Mouse (Mus musculus) kidney, postnatal 4 days (tissue): Measurements from ENCODE around the gene Etfdh.
"Not testable (repeated sequence)": the region's sequence is repeated elsewhere in the genome, so short reads cannot be mapped to it uniquely, and the experiment has no call there.

ENCODE experiments used
- DNase-seq, 2 experiments: peaks; one replicate each; pipeline ENCODE4 v3.0.0; 2021; ENCODE audit warnings: mixed read lengths in 2 of 2

The Etfdh gene

GRCm38 (mm10) chr3:79576865-79577264 is 52.4 kb downstream of the Etfdh start:
- DNase-seq: no peak

DNA sequence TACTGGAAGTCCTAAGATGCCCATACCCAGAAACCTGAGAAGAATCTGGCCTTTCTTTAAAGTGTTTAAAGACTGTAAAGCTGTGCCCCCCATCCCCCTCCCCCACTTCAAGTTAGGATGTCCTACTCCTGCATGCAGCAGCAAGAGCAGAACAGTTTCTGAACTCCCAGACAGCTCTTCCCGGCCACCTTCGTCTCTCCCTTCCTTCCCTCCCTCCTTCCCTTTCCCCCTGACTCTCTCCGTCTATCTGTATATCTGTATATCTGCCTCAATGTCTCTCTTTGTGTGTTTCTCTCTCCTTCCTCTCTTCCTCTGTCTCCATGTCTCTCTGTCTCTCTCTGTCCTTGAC is 52.9 kb downstream of the Etfdh start:
- DNase-seq: no peak

- DNase-seq: peak; percentile 60 to 72
Measured at GRCm38 (mm10) chr3:79575576-79576467, 53.5 kb downstream of the Etfdh start.

DNA sequence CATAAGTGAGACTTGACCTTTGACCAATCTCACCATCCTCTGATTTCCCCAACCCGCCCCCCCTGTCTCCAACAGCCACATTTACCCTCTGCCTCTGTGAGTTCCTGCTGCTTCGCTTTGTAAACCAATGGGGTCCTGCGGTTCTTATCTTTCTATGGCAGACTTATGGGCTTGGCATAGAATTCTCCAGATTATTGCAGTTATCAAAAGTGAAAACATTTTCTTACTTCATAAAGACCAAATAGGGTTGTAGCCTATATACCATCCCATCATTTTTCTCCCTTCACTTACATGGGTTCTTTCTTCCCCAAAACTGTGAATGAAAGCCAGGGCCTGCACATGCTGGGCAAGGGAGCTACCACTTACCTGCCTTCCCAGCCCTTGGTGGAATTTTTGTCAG is 55.0 kb downstream of the Etfdh start:
- no peak for DNase-seq

DNA sequence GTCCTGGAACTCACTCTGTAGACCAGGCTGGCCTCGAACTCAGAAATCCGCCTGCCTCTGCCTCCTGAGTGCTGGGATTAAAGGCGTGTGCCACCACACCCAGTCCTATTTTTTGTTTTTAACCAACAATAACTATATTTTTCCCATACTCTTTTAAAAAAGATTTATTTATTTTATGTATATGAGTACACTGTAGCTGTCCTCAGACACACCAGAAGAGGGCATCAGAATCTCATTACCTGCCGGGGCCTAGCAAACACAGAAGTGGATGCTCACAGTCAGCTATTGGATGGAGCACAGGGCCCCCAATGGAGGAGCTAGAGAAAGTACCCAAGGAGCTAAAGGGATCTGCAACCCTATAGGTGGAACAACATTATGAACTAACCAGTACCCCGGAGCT is 55.9 kb downstream of the Etfdh start:
- DNase-seq: not testable (repeated sequence)

DNA sequence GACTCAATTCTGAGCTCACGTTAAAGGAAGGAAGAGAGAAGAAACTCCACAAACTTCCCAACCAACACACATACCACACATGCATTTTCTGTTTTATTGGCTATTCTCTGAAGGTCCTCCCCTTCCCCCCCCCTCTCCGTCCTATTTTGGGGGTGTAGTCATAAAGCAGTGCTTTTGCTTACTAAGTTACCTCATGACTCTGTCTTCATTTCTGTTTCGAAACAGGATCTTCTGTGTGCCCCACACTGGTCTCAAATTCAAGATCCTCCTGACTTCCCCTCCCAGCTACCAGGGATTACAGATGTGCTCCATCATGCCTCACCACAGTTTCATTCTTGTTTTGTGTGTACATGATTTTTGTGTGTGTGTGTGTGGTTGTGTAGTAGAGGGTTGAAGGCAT is 56.9 kb downstream of the Etfdh start:
- no peak for DNase-seq

- no peak for DNase-seq
Measured at GRCm38 (mm10) chr3:79569351-79569681, 60.0 kb downstream of the Etfdh start.

GRCm38 (mm10) chr3:79568629-79569350 is 60.5 kb downstream of the Etfdh start:
- no peak for DNase-seq

DNA sequence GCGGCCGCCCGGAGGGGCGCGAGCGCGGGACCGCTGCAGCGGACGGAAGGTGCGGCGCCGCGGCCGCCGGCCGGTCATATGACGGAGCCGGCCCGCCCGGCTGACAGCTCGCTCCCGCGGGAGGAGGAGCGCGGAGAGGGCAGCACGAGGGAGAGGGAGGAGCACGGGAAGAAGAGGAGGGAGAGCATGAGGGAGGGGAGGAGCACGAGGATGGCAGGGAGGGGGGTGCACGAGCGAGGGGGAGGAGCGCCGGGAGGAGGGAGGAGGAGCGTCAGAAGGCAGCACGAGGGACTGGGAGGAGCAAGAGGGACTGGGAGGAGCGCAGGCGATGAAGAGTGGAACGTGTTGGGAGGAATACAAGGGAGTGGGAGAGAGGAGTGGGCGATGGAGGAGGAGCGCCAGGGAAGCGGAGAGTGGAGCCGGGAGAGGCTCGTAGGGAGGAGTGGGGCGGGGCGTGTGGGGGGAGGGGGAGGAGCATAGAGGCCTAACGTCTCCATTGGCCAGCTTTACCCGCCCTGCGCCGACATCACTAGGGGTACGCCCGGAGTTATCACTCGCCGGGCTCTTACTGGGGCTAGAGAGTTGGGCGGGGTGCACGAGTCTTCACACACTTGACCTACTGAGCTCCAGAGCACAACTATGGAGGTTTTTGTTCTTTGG is 61.5 kb downstream of the Etfdh start, which contains the start of gene Fnip2:
Gene Fnip2 (minus strand): TSS at position 94 of the 660 bp plus-strand sequence.
- peak; percentile 87 to 94 for DNase-seq

- peak in 1 of 2 experiments; percentile 61 for DNase-seq
Measured at GRCm38 (mm10) chr3:79566716-79567691, 62.3 kb downstream of the Etfdh start.

DNA sequence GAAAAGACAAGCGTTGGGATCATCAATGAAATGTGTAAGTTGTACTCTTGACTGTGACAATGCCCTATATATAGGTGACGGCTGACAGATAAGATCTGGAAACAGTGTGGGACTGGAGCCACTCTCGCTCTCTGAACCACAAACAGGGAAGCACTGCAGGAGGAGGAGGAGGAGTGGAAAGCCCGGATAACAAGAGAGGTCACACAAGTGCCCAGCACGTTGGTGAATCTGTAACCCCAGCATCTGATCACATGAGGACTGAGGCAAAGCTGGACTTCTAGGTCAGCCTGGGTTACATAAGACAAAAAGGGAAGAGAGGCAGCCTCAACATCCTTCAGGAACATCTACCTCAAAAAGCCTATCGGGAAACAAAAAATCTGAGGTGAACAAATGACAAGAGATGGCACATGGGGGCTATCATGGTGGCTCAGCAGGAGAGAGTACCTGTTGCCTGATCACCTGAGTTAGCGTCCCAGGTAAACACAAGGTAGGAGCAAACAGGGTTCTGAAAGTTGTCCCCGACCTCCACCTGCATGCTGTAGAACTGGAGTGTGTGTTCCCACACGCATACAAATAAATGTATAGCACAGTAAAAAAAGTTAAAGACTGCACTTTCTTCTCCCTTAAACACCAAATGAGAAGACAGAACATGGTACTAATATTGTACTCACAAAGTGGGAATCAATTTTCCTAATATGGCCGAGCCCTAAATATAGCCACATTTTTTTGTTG is 64.3 kb downstream of the Etfdh start:
- no peak for DNase-seq

- no peak for DNase-seq
Measured at GRCm38 (mm10) chr3:79563511-79563910, 65.8 kb downstream of the Etfdh start.

DNA sequence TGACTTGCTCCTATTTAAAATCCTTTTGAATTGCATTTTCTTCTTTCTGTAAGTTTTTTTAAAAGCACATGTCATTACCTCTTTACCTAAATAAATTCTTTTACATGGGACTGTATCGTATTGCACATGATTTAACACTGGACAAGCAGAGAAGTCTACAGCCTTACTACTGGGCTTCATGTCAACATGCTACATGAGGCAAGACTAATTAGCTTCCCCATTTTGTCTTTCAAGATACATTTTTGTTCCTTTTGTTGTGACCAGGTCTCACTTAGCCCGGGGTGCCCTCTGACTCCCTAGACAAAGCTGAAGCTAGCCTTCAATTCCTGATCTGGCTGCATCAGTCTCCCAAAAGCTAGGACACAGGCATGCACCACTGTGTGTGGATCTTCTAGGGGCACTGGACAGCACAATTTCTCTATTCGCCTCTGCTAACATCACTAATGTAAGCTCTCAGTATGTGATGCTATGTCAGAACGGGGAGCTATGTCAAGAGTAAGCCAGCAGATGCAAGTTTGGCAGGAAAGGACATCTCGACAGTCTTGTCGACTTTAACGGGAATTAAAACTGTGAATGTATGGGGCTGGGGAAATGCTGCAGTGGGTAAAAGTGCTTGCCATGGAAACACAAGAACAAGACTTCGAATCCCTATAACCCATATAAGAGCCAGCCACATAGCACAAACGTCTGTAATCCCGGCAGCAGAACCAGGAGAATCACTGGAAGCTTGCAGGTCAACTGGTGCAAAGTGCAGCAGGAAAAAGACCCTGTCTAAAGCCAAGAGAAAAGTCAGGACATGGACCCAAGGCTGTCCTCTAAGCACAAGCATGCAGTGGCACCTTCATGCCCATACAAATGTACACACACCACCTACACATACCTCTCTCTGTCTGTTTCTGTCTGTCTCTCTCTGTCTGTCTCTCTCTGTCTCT is 67.2 kb downstream of the Etfdh start:
- DNase-seq: no peak

DNA sequence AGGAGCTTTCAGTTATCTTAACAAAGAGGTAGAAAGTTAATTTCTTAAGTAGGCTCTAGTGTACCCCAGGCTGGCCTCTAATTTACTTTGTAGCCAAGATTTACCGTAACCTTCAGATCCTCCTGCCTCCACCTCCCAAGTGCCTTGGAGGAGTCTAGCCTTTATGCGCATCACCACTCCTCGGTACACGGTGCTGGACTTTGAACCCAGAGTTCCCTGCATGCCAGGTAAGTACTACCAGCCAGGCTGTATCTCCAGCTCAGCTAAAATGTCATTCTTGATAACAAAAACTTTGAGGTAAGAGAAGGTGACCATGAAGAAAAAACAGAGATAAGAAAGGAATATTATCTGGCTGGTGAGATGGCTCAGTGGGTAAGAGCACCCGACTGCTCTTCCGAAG is 68.7 kb downstream of the Etfdh start:
- no peak for DNase-seq

DNA sequence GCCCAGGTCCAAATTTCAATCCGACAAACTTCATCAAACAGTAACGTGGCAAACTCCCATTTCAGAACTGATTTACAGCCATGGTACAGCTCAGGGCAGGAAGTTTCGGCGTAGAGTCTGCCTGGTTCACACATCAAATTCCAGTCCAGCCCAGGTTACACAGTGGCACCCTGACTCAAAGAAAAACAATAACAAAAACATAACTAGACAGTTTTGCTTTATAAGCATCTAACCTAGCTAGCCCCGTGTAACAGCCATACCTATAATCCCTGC is 69.6 kb downstream of the Etfdh start:
- DNase-seq: peak; percentile 18 to 53

GRCm38 (mm10) chr3:79559021-79559772 is 70.1 kb downstream of the Etfdh start:
- peak; percentile 68 to 76 for DNase-seq

- no peak for DNase-seq
Measured at GRCm38 (mm10) chr3:79555061-79555460, 74.2 kb downstream of the Etfdh start.
